Mouse (Mus musculus): ENCODE measurements around the gene Tmem60. TPM values are rescaled to one million over a fixed set of nuclear protein-coding genes. Genes with fewer than 3 reads are reported as not detected.

The Tmem60 gene
- polyA plus RNA-seq, 1 experiment, result 14.6 TPM

DNA sequence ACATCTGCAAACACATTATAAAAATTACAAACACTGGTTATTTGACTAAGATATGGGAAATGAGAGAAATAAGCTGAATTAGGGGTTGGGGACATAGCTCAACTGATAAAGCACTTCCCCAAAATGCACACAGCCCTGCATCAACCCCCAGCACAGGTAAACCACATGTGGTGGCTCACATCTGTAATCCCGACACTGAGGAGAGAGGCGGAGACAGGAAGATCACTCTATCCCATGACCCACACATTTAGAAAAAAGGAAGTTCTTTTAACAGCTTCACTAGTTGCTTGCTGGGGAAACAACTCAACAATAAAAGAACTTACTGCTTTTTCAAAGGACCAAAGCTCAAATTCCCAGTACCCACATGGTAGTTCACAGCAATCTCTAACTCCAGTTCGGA lies 50.6 kb downstream of the Tmem60 start:
- H3K4me1 ChIP-seq (ENCODE audit: control insufficient read depth, insufficient read depth, low read length), result peaks cover 6% of the 10 kb centered on the region

DNA sequence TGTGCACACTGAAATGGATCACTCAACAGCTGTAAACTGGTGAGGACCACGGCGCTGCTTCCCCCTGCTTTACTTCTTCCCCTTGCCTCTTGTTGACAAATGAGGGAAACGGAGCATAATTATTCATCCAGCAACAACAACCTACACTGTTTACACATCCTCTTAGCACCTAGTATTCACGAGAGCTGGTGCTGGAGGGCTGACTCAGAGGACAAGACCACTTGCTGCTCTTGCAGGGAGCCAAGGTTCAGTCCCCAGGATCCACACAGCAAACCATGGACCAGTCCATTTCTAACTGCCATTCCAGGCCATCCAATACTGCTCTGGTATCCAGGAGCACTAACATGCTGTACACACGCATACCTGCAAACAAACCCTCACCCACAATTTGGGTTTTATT lies 53.9 kb downstream of the Tmem60 start:
- Histone ChIP-seq H3K4me1 (ENCODE audit: control insufficient read depth, insufficient read depth, low read length) (peaks cover 12% of the 10 kb centered on the region), H3K4me3 (replicated peaks; ENCODE audit: control insufficient read depth, low read depth, low read length) (no peak overlapping the region), H3K27ac (ENCODE audit: control insufficient read depth, insufficient read depth, low read depth, low read length, poor library complexity) (no peak overlapping the region)
- no peak for TF ChIP-seq POLR2A (IDR thresholded peaks at IDR 0.05; ENCODE audit: borderline replicate concordance, control insufficient read depth, low read depth, low read length)
- TF ChIP-seq CTCF (IDR thresholded peaks at IDR 0.05; ENCODE audit: control insufficient read depth, insufficient read depth, low read length), result no peak
- WGBS, result 47% methylated on average over 5 of the region's 5 CpGs

More for the DNA sequence above, 50.6 kb downstream of the Tmem60 start:
- no peak overlapping the region for H3K27ac ChIP-seq (ENCODE audit: control insufficient read depth, insufficient read depth, low read depth, low read length, poor library complexity)
- no peak overlapping the region for H3K4me3 ChIP-seq (replicated peaks; ENCODE audit: control insufficient read depth, low read depth, low read length)
- 10% methylated on average over 3 of the region's 3 CpGs for WGBS
- TF ChIP-seq POLR2A (IDR thresholded peaks at IDR 0.05; ENCODE audit: borderline replicate concordance, control insufficient read depth, low read depth, low read length) (no peak), CTCF (IDR thresholded peaks at IDR 0.05; ENCODE audit: control insufficient read depth, insufficient read depth, low read length) (no peak)

Other genes starting within 250 kb of the Tmem60 start
- 4.6 and 4.7 TPM in 2 replicates for gene Phtf2, start 67 bp upstream of the Tmem60 start, polyA plus RNA-seq (2011; ENCODE audit: insufficient read depth, insufficient read length, low replicate concordance, missing spikeins)
- 13.8 and 18.7 TPM in 2 replicates for gene Rsbn1l, start 74.2 kb downstream of the Tmem60 start, polyA plus RNA-seq (2011; ENCODE audit: insufficient read depth, insufficient read length, low replicate concordance, missing spikeins)
- gene Ptpn12, start 173.7 kb downstream of the Tmem60 start, polyA plus RNA-seq (2011; ENCODE audit: insufficient read depth, insufficient read length, low replicate concordance, missing spikeins), result 21.1 and 26.4 TPM in 2 replicates

Data from bone marrow, adult 2 months (tissue).